Comparison of ENCODE assay signal across 7 mouse cellular contexts in genomic region chr2:91710272-91711234, GRCm38 (mm10). TPM values are rescaled to one million over a fixed set of nuclear protein-coding genes. Genes with fewer than 3 reads are reported as not detected.
DNase-seq lines count a peak whose midpoint lies in the region; ATAC-seq lines count a peak whose summit lies in the region.

Atg13 (minus strand) TSS chr2:91710576.
Harbi1 (plus strand) TSS chr2:91710852.

- peak; percentile 94 for ATAC-seq in limb, embryonic 11.5 days (ENCODE audit: insufficient number of reproducible peaks, low FRiP score, low TSS enrichment, low read depth)
- ATAC-seq in midbrain, embryonic 14.5 days (ENCODE audit: low FRiP score, low TSS enrichment): peak; percentile 99

- no peaks in the 10 kb centered on the region for H3K9me3 ChIP-seq in embryonic facial prominence, embryonic 10.5 days
- H3K9me3 ChIP-seq in limb, embryonic 11.5 days (ENCODE audit: control insufficient read depth, low read length): no peaks in the 10 kb centered on the region
- H3K9me3 ChIP-seq in midbrain, embryonic 14.5 days (ENCODE audit: control insufficient read depth, low read length): no peaks in the 10 kb centered on the region

- H3K4me2 ChIP-seq in limb, embryonic 11.5 days (ENCODE audit: low read depth, severe bottlenecking): peak within 1 kb of the TSS; percentile 80
- H3K4me2 ChIP-seq in midbrain, embryonic 14.5 days (ENCODE audit: low read length): peak within 1 kb of the TSS; percentile 86

- no peaks in the 10 kb centered on the region for H3K27me3 ChIP-seq in embryonic facial prominence, embryonic 10.5 days (replicated peaks; ENCODE audit: low read depth, poor library complexity, severe bottlenecking)
- H3K27me3 ChIP-seq in limb, embryonic 11.5 days (ENCODE audit: control insufficient read depth, insufficient read depth, low read length): no peaks in the 10 kb centered on the region
- H3K27me3 ChIP-seq in midbrain, embryonic 14.5 days (ENCODE audit: control insufficient read depth, insufficient read depth, low read length): no peaks in the 10 kb centered on the region

- peak; percentile 96 for DNase-seq in adrenal gland, postnatal 10 days
- peak; percentile 94 for DNase-seq in embryonic facial prominence, embryonic 10.5 days (ENCODE audit: low spot score)
- DNase-seq in heart, adult 11 months: peak; percentile 99
- DNase-seq in kidney, adult 18-20 months: peak; percentile 93
- DNase-seq in limb, embryonic 11.5 days (ENCODE audit: low spot score): peak; percentile 93
- DNase-seq in midbrain, embryonic 14.5 days: peak; percentile 97
- peak; percentile 84 to 93 for DNase-seq in spleen, adult 18-20 months

- under 1% methylated on average over 66 of the region's 66 CpGs for WGBS in embryonic facial prominence, embryonic 10.5 days
- WGBS in limb, embryonic 11.5 days: under 1% methylated on average over 66 of the region's 66 CpGs
- WGBS in midbrain, embryonic 14.5 days: under 1% methylated on average over 66 of the region's 66 CpGs

- peaks cover 11% of the 10 kb centered on the region; the same call in 1 of the 2 replicates for H3K36me3 ChIP-seq in embryonic facial prominence, embryonic 10.5 days (replicated peaks)
- no peaks in the 10 kb centered on the region for H3K36me3 ChIP-seq in limb, embryonic 11.5 days (ENCODE audit: control insufficient read depth, insufficient read depth, low read length)
- H3K36me3 ChIP-seq in midbrain, embryonic 14.5 days (ENCODE audit: control insufficient read depth, insufficient read depth, low read length): no peaks in the 10 kb centered on the region

- H3K27ac ChIP-seq in embryonic facial prominence, embryonic 10.5 days (replicated peaks): peak within 1 kb of the TSS; percentile 92
- peak within 1 kb of the TSS; percentile 50; the same call in 1 of the 2 replicates for H3K27ac ChIP-seq in limb, embryonic 11.5 days (replicated peaks; ENCODE audit: low read depth, low read length)
- peak within 1 kb of the TSS; percentile 83 for H3K27ac ChIP-seq in midbrain, embryonic 14.5 days (replicated peaks; ENCODE audit: low read depth, low read length)

- H3K4me3 ChIP-seq in embryonic facial prominence, embryonic 10.5 days: peak within 1 kb of the TSS; percentile 94
- H3K4me3 ChIP-seq in limb, embryonic 11.5 days (ENCODE audit: low read depth, low read length): peak within 1 kb of the TSS; percentile 74
- peak within 1 kb of the TSS; percentile 93 for H3K4me3 ChIP-seq in midbrain, embryonic 14.5 days (replicated peaks; ENCODE audit: low read depth, low read length)

- H3K4me1 ChIP-seq in embryonic facial prominence, embryonic 10.5 days: peaks cover 24% of the 10 kb centered on the region
- H3K4me1 ChIP-seq in limb, embryonic 11.5 days (ENCODE audit: control insufficient read depth, insufficient read depth, low read length): 0 out of 2 replicates have a peak, but pooled peaks cover 2% of the 10 kb centered on the region
- peaks cover 16% of the 10 kb centered on the region for H3K4me1 ChIP-seq in midbrain, embryonic 14.5 days (ENCODE audit: control insufficient read depth, insufficient read depth, low read length)

- peak within 1 kb of the TSS; percentile 66 for H3K9ac ChIP-seq in limb, embryonic 11.5 days (ENCODE audit: low read length)
- peak within 1 kb of the TSS; percentile 80 for H3K9ac ChIP-seq in midbrain, embryonic 14.5 days (replicated peaks; ENCODE audit: low read length)

RNA-seq across cellular contexts. Expression of gene Atg13, which starts in this region (rescaled TPM):
- 10 to 100 TPM; 41.3 to 42.0 TPM for total RNA-seq in adrenal gland, postnatal 10 days (2021)
- 27.1 and 28.9 TPM in 2 replicates for polyA plus RNA-seq in embryonic facial prominence, embryonic 10.5 days (2016; fragmentation: Nextera tagmentation; extraction: Ambion mirVana)
- polyA plus RNA-seq in limb, embryonic 11.5 days (2014; fragmentation: Nextera tagmentation; extraction: Ambion mirVana): 30.5 and 31.1 TPM in 2 replicates
- 36.3 and 45.0 TPM in 2 replicates for polyA plus RNA-seq in midbrain, embryonic 14.5 days (2014; fragmentation: Nextera tagmentation; extraction: Ambion mirVana)

RNA-seq across cellular contexts. Expression of gene Harbi1, which starts in this region (rescaled TPM):
- 1 to 10 TPM; 7.3 to 9.8 TPM for total RNA-seq in adrenal gland, postnatal 10 days (2021)
- polyA plus RNA-seq in embryonic facial prominence, embryonic 10.5 days (2016; fragmentation: Nextera tagmentation; extraction: Ambion mirVana): 24.8 and 26.9 TPM in 2 replicates
- 18.9 and 20.7 TPM in 2 replicates for polyA plus RNA-seq in limb, embryonic 11.5 days (2014; fragmentation: Nextera tagmentation; extraction: Ambion mirVana)
- 12.0 and 18.2 TPM in 2 replicates for polyA plus RNA-seq in midbrain, embryonic 14.5 days (2014; fragmentation: Nextera tagmentation; extraction: Ambion mirVana)

Comparison
In these comparisons a context has a peak if more than half of its experiments do, and no peak if none do; other contexts are left out.
1. Peak in every context shown above with its lines: DNase-seq, ATAC-seq, H3K4me3 ChIP-seq and H3K27ac ChIP-seq.